Mouse (Mus musculus) MEL (cell line): Measurements from ENCODE around the gene Tesk2. TPM values are rescaled to one million over a fixed set of nuclear protein-coding genes. Genes with fewer than 3 reads are reported as not detected.

ENCODE experiments used
- DNase-seq: peaks from one replicate; pipeline ENCODE4 v3.0.0; 2011; ENCODE audit warnings: low read depth, low spot score
- H3K27ac ChIP-seq: 2 replicates; pipeline ENCODE4 v1.5.1; 2012; ENCODE audit warnings: low read depth, mild to moderate bottlenecking, control low read depth, low read length, moderate library complexity; ENCODE audit not compliant: control insufficient read depth
- H3K27me3 ChIP-seq, 2 experiments: fragments of 150-350 bp in 1 of 2; sonication (generic) in 1 of 2; 2 replicates each; pipeline ENCODE4 v1.6.1; 2012; ENCODE audit warnings: low read length in 2 of 2, mild to moderate bottlenecking in 2 of 2, improper control_type of control experiment in 1 of 2, moderate library complexity in 1 of 2; ENCODE audit not compliant: insufficient read depth in 2 of 2, control insufficient read depth in 1 of 2
- H3K36me3 ChIP-seq, 2 experiments: 2 replicates each; pipeline ENCODE4 v1.6.1; 2012 to 2014; ENCODE audit warnings: low read length in 2 of 2, improper control_type of control experiment in 1 of 2, inconsistent platforms in 1 of 2, mild to moderate bottlenecking in 1 of 2; ENCODE audit not compliant: insufficient read depth in 2 of 2, control insufficient read depth in 1 of 2
- H3K4me1 ChIP-seq, 2 experiments: fragments of 150-350 bp in 1 of 2; sonication (generic) in 1 of 2; 2 replicates each; pipeline ENCODE4 v1.6.1; 2012; ENCODE audit warnings: low read length in 2 of 2, improper control_type of control experiment in 1 of 2, mild to moderate bottlenecking in 1 of 2; ENCODE audit not compliant: insufficient read depth in 2 of 2, control insufficient read depth in 1 of 2
- H3K4me3 ChIP-seq, 2 experiments: fragments of 150-350 bp in 1 of 2; sonication (generic) in 1 of 2; 2 replicates each; pipeline ENCODE4 v1.5.1; 2012; ENCODE audit warnings: low read depth in 2 of 2, low read length in 2 of 2, mild to moderate bottlenecking in 2 of 2, moderate library complexity in 2 of 2, control low read depth in 1 of 2, improper control_type of control experiment in 1 of 2; ENCODE audit not compliant: control insufficient read depth in 1 of 2, insufficient read depth in 1 of 2
- H3K79me2 ChIP-seq: 2 replicates; pipeline ENCODE4 v1.6.1; 2012; ENCODE audit warnings: mild to moderate bottlenecking, low read length, moderate library complexity; ENCODE audit not compliant: control insufficient read depth, poor library complexity, insufficient read depth
- H3K9ac ChIP-seq: 2 replicates; pipeline ENCODE4 v1.6.1; 2012; ENCODE audit warnings: low read depth, mild to moderate bottlenecking, control low read depth, low read length, moderate library complexity; ENCODE audit not compliant: control insufficient read depth, poor library complexity, severe bottlenecking
- H3K9me3 ChIP-seq: fragments of 150-350 bp; sonication (generic); replicated peaks from 2 replicates; pipeline ENCODE4 v1.6.1; 2012; ENCODE audit warnings: mild to moderate bottlenecking, low read length, improper control_type of control experiment, moderate library complexity; ENCODE audit not compliant: insufficient read depth
- CHD1 ChIP-seq: IDR thresholded peaks from 2 replicates; pipeline ENCODE4 v1.6.1; 2012; ENCODE audit warnings: low read depth, mild to moderate bottlenecking, inconsistent platforms, low read length, improper control_type of control experiment
- E2F4 ChIP-seq: IDR thresholded peaks from 2 replicates; pipeline ENCODE4 v1.6.1; 2011; ENCODE audit warnings: low read depth, low read length, improper control_type of control experiment, borderline replicate concordance
- ELF1 ChIP-seq: IDR thresholded peaks from 2 replicates; pipeline ENCODE4 v1.6.1; 2014; ENCODE audit warnings: low read depth, mild to moderate bottlenecking, inconsistent platforms, low read length, improper control_type of control experiment, moderate library complexity
- MAX ChIP-seq: IDR thresholded peaks from 2 replicates; pipeline ENCODE4 v1.6.1; 2011; ENCODE audit warnings: low read length, improper control_type of control experiment
- MAZ ChIP-seq: IDR thresholded peaks from 2 replicates; pipeline ENCODE4 v1.6.1; 2012; ENCODE audit warnings: low read depth, mild to moderate bottlenecking, inconsistent platforms, low read length, improper control_type of control experiment
- MEF2A ChIP-seq: IDR thresholded peaks from 2 replicates; pipeline ENCODE4 v1.6.1; 2014; ENCODE audit warnings: low read depth, mild to moderate bottlenecking, inconsistent platforms, low read length, improper control_type of control experiment; ENCODE audit not compliant: poor library complexity, insufficient replicate concordance, severe bottlenecking; ENCODE audit errors: extremely low read depth
- MYB ChIP-seq: IDR thresholded peaks from 2 replicates; pipeline ENCODE4 v1.6.1; 2011; ENCODE audit warnings: mild to moderate bottlenecking, low read depth, low read length, improper control_type of control experiment
- MYC ChIP-seq: IDR thresholded peaks from 2 replicates; pipeline ENCODE4 v1.6.1; 2011; ENCODE audit warnings: low read depth, mild to moderate bottlenecking, low read length, improper control_type of control experiment, moderate library complexity
- POLR2AphosphoS2 ChIP-seq: IDR thresholded peaks from 2 replicates; pipeline ENCODE4 v1.6.1; 2011; ENCODE audit warnings: low read length, improper control_type of control experiment
- RAD21 ChIP-seq: IDR thresholded peaks from 2 replicates; pipeline ENCODE4 v1.6.1; 2011; ENCODE audit warnings: mild to moderate bottlenecking, low read depth, low read length, improper control_type of control experiment
- RCOR1 ChIP-seq: IDR thresholded peaks from 2 replicates; pipeline ENCODE4 v1.6.1; 2012; ENCODE audit warnings: low read depth, mild to moderate bottlenecking, inconsistent platforms, low read length, improper control_type of control experiment
- SMC3 ChIP-seq: IDR thresholded peaks from 2 replicates; pipeline ENCODE4 v1.6.1; 2011; ENCODE audit warnings: low read depth, low read length, improper control_type of control experiment
- TBP ChIP-seq: IDR thresholded peaks from 2 replicates; pipeline ENCODE4 v1.8.0; 2011; ENCODE audit warnings: low read depth, low read length, improper control_type of control experiment
- TCF12 ChIP-seq: IDR thresholded peaks from 2 replicates; pipeline ENCODE4 v1.6.1; 2014; ENCODE audit warnings: low read depth, mild to moderate bottlenecking, inconsistent platforms, low read length, improper control_type of control experiment, moderate library complexity
- ZC3H11A ChIP-seq: IDR thresholded peaks from 2 replicates; pipeline ENCODE4 v1.6.1; 2012; ENCODE audit warnings: low read depth, mild to moderate bottlenecking, inconsistent platforms, low read length, improper control_type of control experiment
- ZKSCAN1 ChIP-seq: IDR thresholded peaks from 2 replicates; pipeline ENCODE4 v1.6.1; 2012; ENCODE audit warnings: low read depth, mild to moderate bottlenecking, inconsistent platforms, low read length, improper control_type of control experiment, moderate library complexity
- ZMIZ1 ChIP-seq: IDR thresholded peaks from 2 replicates; pipeline ENCODE4 v1.6.1; 2012; ENCODE audit warnings: low read depth, mild to moderate bottlenecking, inconsistent platforms, low read length, improper control_type of control experiment, moderate library complexity
- ZNF384 ChIP-seq: IDR thresholded peaks from 2 replicates; pipeline ENCODE4 v1.6.1; 2012; ENCODE audit warnings: low read depth, mild to moderate bottlenecking, inconsistent platforms, low read length, improper control_type of control experiment
- polyA plus RNA-seq, 2 experiments: library from polyadenylated mRNA; stranded (reverse) in 1 of 2; unstranded in 1 of 2; fragments of >175 nt in 1 of 2; fragments of >200 nt in 1 of 2; gene quantifications; 2 replicates each; pipeline versions ENCODE4 v1.2.1 to v1.2.4; 2012; ENCODE audit warnings: low replicate concordance in 2 of 2, low read depth in 1 of 2; ENCODE audit not compliant: insufficient read length in 2 of 2, insufficient read depth in 1 of 2, missing spikeins in 1 of 2
- total RNA-seq: library from RNA; depleted of rRNA; stranded (reverse); fragments of 300-350 nt; gene quantifications from 2 replicates; pipeline ENCODE4 v1.2.3, GENCODE M21; 2012; rRNA removed

The Tesk2 gene
- total and polyA plus RNA-seq, 3 experiments, result 2.3 to 3.3 TPM; not detected in 1

GRCm38 (mm10) chr4:116849901-116850300 lies 129.2 kb downstream of the Tesk2 start:
- Histone ChIP-seq H3K79me2 (no peaks in the 10 kb centered on the region), H3K4me3 (no peak overlapping the region), H3K9me3 (no peaks in the 10 kb centered on the region), H3K9ac (no peak overlapping the region), H3K4me1 (no peaks in the 10 kb centered on the region), H3K27me3 (peaks cover 4 to 8% of the 10 kb centered on the region in 2 experiments; a peak in 3 of 4 replicates), H3K36me3 (no peaks in the 10 kb centered on the region), H3K27ac (no peak overlapping the region)
- TF ChIP-seq E2F4 (no peak), TBP (no peak), ZKSCAN1 (no peak), RAD21 (no peak), MAX (no peak), TCF12 (no peak), SMC3 (no peak), RCOR1 (no peak), POLR2AphosphoS2 (no peak)
- no peak for DNase-seq

GRCm38 (mm10) chr4:116854286-116854685 lies 133.5 kb downstream of the Tesk2 start:
- H3K9ac ChIP-seq, result no peak overlapping the region
- TF ChIP-seq CHD1 (no peak), ZMIZ1 (no peak), MEF2A (no peak), MYC (no peak), ZC3H11A (no peak), MAZ (no peak), ELF1 (no peak), MYB (no peak), RCOR1 (no peak), ZNF384 (no peak), SMC3 (no peak), TBP (no peak)
- no peak overlapping the region for H3K4me3 ChIP-seq
- H3K27ac ChIP-seq, result no peak overlapping the region
- H3K36me3 ChIP-seq, result no peaks in the 10 kb centered on the region
- H3K27me3 ChIP-seq, result peaks cover 5 to 7% of the 10 kb centered on the region in 2 experiments
- H3K79me2 ChIP-seq, result no peaks in the 10 kb centered on the region
- H3K4me1 ChIP-seq, result no peaks in the 10 kb centered on the region
- no peaks in the 10 kb centered on the region for H3K9me3 ChIP-seq
- no peak for DNase-seq

Other genes with a start within 250 kb of the Tesk2 start
- gene Ipp, start 213.4 kb upstream of the Tesk2 start, total RNA-seq, result 8.4 and 10.1 TPM in 2 replicates
- gene Ipp, start 213.4 kb upstream of the Tesk2 start, polyA plus RNA-seq, result 1 to 10 TPM in 1 of 2 experiments, not detected in 1; 8.8 TPM
- 6.9 and 7.8 TPM in 2 replicates for gene Tmem69, start 165.0 kb upstream of the Tesk2 start, total RNA-seq
- 100 to 1,000 TPM in 1 of 2 experiments, 10 to 100 TPM in 1; 34.1 to 153 TPM for gene Tmem69, start 165.0 kb upstream of the Tesk2 start, polyA plus RNA-seq
- gene Gpbp1l1, start 163.3 kb upstream of the Tesk2 start, total RNA-seq, result 26.7 and 29.1 TPM in 2 replicates
- 10 to 100 TPM in 1 of 2 experiments, not detected in 1; 46.3 TPM for gene Gpbp1l1, start 163.3 kb upstream of the Tesk2 start, polyA plus RNA-seq
- 1.0 and 1.2 TPM in 2 replicates for gene Ccdc17, start 124.3 kb upstream of the Tesk2 start, total RNA-seq
- 1 to 10 TPM in 1 of 2 experiments, not detected in 1; 1.5 TPM for gene Ccdc17, start 124.3 kb upstream of the Tesk2 start, polyA plus RNA-seq
- 133 and 159 TPM in 2 replicates for gene Nasp, start 93.0 kb upstream of the Tesk2 start, total RNA-seq
- 100 to 1,000 TPM in 1 of 2 experiments, not detected in 1; 174 TPM for gene Nasp, start 93.0 kb upstream of the Tesk2 start, polyA plus RNA-seq
- 258 and 281 TPM in 2 replicates for gene Akr1a1, start 69.3 kb upstream of the Tesk2 start, total RNA-seq
- 100 to 1,000 TPM in 1 of 2 experiments, not detected in 1; 358 TPM for gene Akr1a1, start 69.3 kb upstream of the Tesk2 start, polyA plus RNA-seq
- gene Prdx1, start 35.4 kb upstream of the Tesk2 start, total RNA-seq, result 223 and 307 TPM in 2 replicates
- 100 to 1,000 TPM in 1 of 2 experiments, not detected in 1; 416 TPM for gene Prdx1, start 35.4 kb upstream of the Tesk2 start, polyA plus RNA-seq
- gene Mmachc, start 12.5 kb upstream of the Tesk2 start, total RNA-seq, result 12.2 and 15.1 TPM in 2 replicates
- gene Mmachc, start 12.5 kb upstream of the Tesk2 start, polyA plus RNA-seq, result 10 to 100 TPM in 1 of 2 experiments, not detected in 1; 22.8 TPM
- 12.3 and 14.2 TPM in 2 replicates for gene Ccdc163, start 12.4 kb upstream of the Tesk2 start, total RNA-seq
- 10 to 100 TPM in 1 of 2 experiments, not detected in 1; 26.0 TPM for gene Ccdc163, start 12.4 kb upstream of the Tesk2 start, polyA plus RNA-seq
- gene Toe1, start 86.7 kb downstream of the Tesk2 start, total RNA-seq, result 46.4 and 49.3 TPM in 2 replicates
- gene Toe1, start 86.7 kb downstream of the Tesk2 start, polyA plus RNA-seq, result 10 to 100 TPM in 1 of 2 experiments, not detected in 1; 38.3 TPM
- gene Mutyh, start 86.8 kb downstream of the Tesk2 start, total RNA-seq, result 0.75 and 0.81 TPM in 2 replicates
- 1 to 10 TPM in 1 of 2 experiments, not detected in 1; 2.5 TPM for gene Mutyh, start 86.8 kb downstream of the Tesk2 start, polyA plus RNA-seq
- 0.10 TPM in 1 of 2 replicates, not detected in the other for gene Hpdl, start 100.8 kb downstream of the Tesk2 start, total RNA-seq
- gene Hpdl, start 100.8 kb downstream of the Tesk2 start, polyA plus RNA-seq, result under 1 TPM in 1 of 2 experiments, not detected in 1; 0.14 TPM
- 0.03 TPM in 1 of 2 replicates, not detected in the other for gene Zswim5, start 156.4 kb downstream of the Tesk2 start, total RNA-seq
- under 1 TPM in 1 of 2 experiments, not detected in 1; 0.03 TPM for gene Zswim5, start 156.4 kb downstream of the Tesk2 start, polyA plus RNA-seq